Mouse (Mus musculus) liver, embryonic 15.5 days (tissue): ENCODE measurements around the gene Ptprs. TPM values are rescaled to one million over a fixed set of nuclear protein-coding genes. Genes with fewer than 3 reads are reported as not detected.

Source experiments
- ATAC-seq: fragments of 200-750 bp; cut with Nextera tagmentation; 2 replicates; pipeline ENCODE4 v1.8.0; 2017; ENCODE audit warnings: moderate number of reproducible peaks, mild to moderate bottlenecking, moderate library complexity; ENCODE audit not compliant: insufficient read depth
- H3K27ac ChIP-seq: fragments of 300-500 bp; sonication (generic); replicated peaks from 2 replicates; pipeline ENCODE4 v1.5.1; 2015; ENCODE audit warnings: mild to moderate bottlenecking, inconsistent platforms
- H3K27me3 ChIP-seq: fragments of 300-500 bp; sonication (generic); 2 replicates; pipeline ENCODE4 v1.6.1; 2015; ENCODE audit warnings: mild to moderate bottlenecking, inconsistent platforms
- H3K36me3 ChIP-seq: fragments of 300-500 bp; sonication (generic); replicated peaks from 2 replicates; pipeline ENCODE4 v1.6.1; 2015; ENCODE audit warnings: moderate library complexity, mild to moderate bottlenecking, inconsistent platforms
- H3K4me1 ChIP-seq: fragments of 300-500 bp; sonication (generic); replicated peaks from 2 replicates; pipeline ENCODE4 v1.6.1; 2015; ENCODE audit warnings: inconsistent platforms
- H3K4me2 ChIP-seq: fragments of 300-500 bp; sonication (generic); 2 replicates; pipeline ENCODE4 v1.6.1; 2015; ENCODE audit warnings: moderate library complexity, mild to moderate bottlenecking, inconsistent platforms
- H3K4me3 ChIP-seq: fragments of 300-500 bp; sonication (generic); replicated peaks from 2 replicates; pipeline ENCODE4 v1.5.1; 2015; ENCODE audit warnings: mild to moderate bottlenecking, inconsistent platforms
- H3K9ac ChIP-seq: fragments of 300-500 bp; sonication (generic); 2 replicates; pipeline ENCODE4 v1.6.1; 2015; ENCODE audit warnings: moderate library complexity, mild to moderate bottlenecking, inconsistent platforms
- H3K9me3 ChIP-seq: fragments of 300-500 bp; sonication (generic); replicated peaks from 2 replicates; pipeline ENCODE4 v1.6.1; 2016; ENCODE audit warnings: inconsistent platforms
- WGBS: fragments of 180-500 bp; shearing (Covaris S2); methylation state at CpG from one replicate; pipeline ENCODE4 v1.1.7; 2015; ENCODE audit warnings: mixed read lengths; ENCODE audit not compliant: insufficient replicate concordance; 5-methylcytosine and 5-hydroxymethylcytosine counted together
- polyA plus RNA-seq: library from polyadenylated mRNA; unstranded; fragments of >200 nt; fragmentation: Nextera tagmentation; extraction: Ambion mirVana; gene quantifications from 2 replicates; pipeline ENCODE4 v1.2.1, GENCODE M21; 2015

Gene Ptprs
- polyA plus RNA-seq, 1 experiment from 2014 or later = 5.5 TPM

GRCm38 (mm10) chr17:56474831-56475581, 1.3 kb downstream of the Ptprs start:
- Histone ChIP-seq H3K9ac (0 out of 2 replicates have a peak overlapping the region, but pooled peaks have one; percentile 35), H3K27ac (no peak overlapping the region), H3K4me2 (peak overlapping the region; percentile 76), H3K9me3 (0 out of 2 replicates have a peak, but pooled peaks cover 5% of the 10 kb centered on the region), H3K36me3 (no peaks in the 10 kb centered on the region), H3K4me1 (peaks cover 55% of the 10 kb centered on the region), H3K4me3 (peak overlapping the region; percentile 55), H3K27me3 (peaks cover 93% of the 10 kb centered on the region)
- 1% methylated on average over 24 of the region's 24 CpGs for WGBS
- ATAC-seq = no peak

- H3K9ac ChIP-seq = no peak overlapping the region
- H3K4me2 ChIP-seq = peak overlapping the region; percentile 76
- peaks cover 60% of the 10 kb centered on the region for H3K4me1 ChIP-seq
- 6% methylated on average over 32 of the region's 32 CpGs for WGBS
- no peak overlapping the region for H3K27ac ChIP-seq
- H3K36me3 ChIP-seq = no peaks in the 10 kb centered on the region
- ATAC-seq = no peak
- H3K9me3 ChIP-seq = 0 out of 2 replicates have a peak, but pooled peaks cover 5% of the 10 kb centered on the region
- peak overlapping the region; percentile 55 for H3K4me3 ChIP-seq
- H3K27me3 ChIP-seq = peaks cover 99% of the 10 kb centered on the region
Observed at GRCm38 (mm10) chr17:56474311-56474830, 1.9 kb downstream of the Ptprs start.

GRCm38 (mm10) chr17:56473611-56473905, 2.7 kb downstream of the Ptprs start:
- Histone ChIP-seq H3K36me3 (no peaks in the 10 kb centered on the region), H3K4me3 (peak overlapping the region; percentile 35; the same call in 1 of the 2 replicates), H3K9me3 (0 out of 2 replicates have a peak, but pooled peaks cover 5% of the 10 kb centered on the region), H3K27me3 (peaks cover 100% of the 10 kb centered on the region), H3K4me2 (peak overlapping the region; percentile 76), H3K9ac (no peak overlapping the region), H3K4me1 (peaks cover 58% of the 10 kb centered on the region), H3K27ac (no peak overlapping the region)
- no peak for ATAC-seq
- whole genome bisulfite sequencing = 2% methylated on average over 11 of the region's 11 CpGs

- Histone ChIP-seq H3K36me3 (no peaks in the 10 kb centered on the region), H3K4me2 (peak overlapping the region; percentile 76), H3K4me1 (peaks cover 58% of the 10 kb centered on the region), H3K9me3 (0 out of 2 replicates have a peak, but pooled peaks cover 5% of the 10 kb centered on the region), H3K4me3 (peak overlapping the region; percentile 35), H3K27ac (no peak overlapping the region), H3K27me3 (peaks cover 96% of the 10 kb centered on the region), H3K9ac (no peak overlapping the region)
- no peak for ATAC-seq
- WGBS = 2% methylated on average over 50 of the region's 50 CpGs
Observed at GRCm38 (mm10) chr17:56472733-56473610, 3.3 kb downstream of the Ptprs start.

GRCm38 (mm10) chr17:56472121-56472520, 4.2 kb downstream of the Ptprs start:
- Histone ChIP-seq H3K27me3 (peaks cover 88% of the 10 kb centered on the region), H3K9me3 (0 out of 2 replicates have a peak, but pooled peaks cover 5% of the 10 kb centered on the region), H3K4me3 (peak overlapping the region; percentile 35), H3K36me3 (no peaks in the 10 kb centered on the region), H3K9ac (no peak overlapping the region), H3K27ac (no peak overlapping the region), H3K4me1 (peaks cover 58% of the 10 kb centered on the region), H3K4me2 (peak overlapping the region; percentile 76)
- WGBS = 4% methylated on average over 16 of the region's 16 CpGs
- ATAC-seq = no peak

- no peak for ATAC-seq
- Histone ChIP-seq H3K9ac (no peak overlapping the region), H3K36me3 (no peaks in the 10 kb centered on the region), H3K27me3 (peaks cover 78% of the 10 kb centered on the region), H3K27ac (no peak overlapping the region), H3K4me1 (peaks cover 54% of the 10 kb centered on the region), H3K4me2 (no peak overlapping the region), H3K9me3 (no peaks in the 10 kb centered on the region), H3K4me3 (no peak overlapping the region)
- 59% methylated on average over 5 of the region's 5 CpGs for WGBS
Observed at GRCm38 (mm10) chr17:56471136-56471535, 5.1 kb downstream of the Ptprs start.

- Histone ChIP-seq H3K27me3 (peaks cover 72% of the 10 kb centered on the region), H3K4me3 (peak overlapping the region; percentile 15; the same call in 1 of the 2 replicates)
Observed at GRCm38 (mm10) chr17:56470571-56470970, 5.7 kb downstream of the Ptprs start.

GRCm38 (mm10) chr17:56470001-56470436, 6.3 kb downstream of the Ptprs start:
- peak overlapping the region; percentile 55 for H3K4me2 ChIP-seq
- WGBS = 5% methylated on average over 26 of the region's 26 CpGs
- H3K9ac ChIP-seq = no peak overlapping the region
- ATAC-seq = no peak
- no peak overlapping the region for H3K27ac ChIP-seq
- no peaks in the 10 kb centered on the region for H3K9me3 ChIP-seq
- no peaks in the 10 kb centered on the region for H3K36me3 ChIP-seq
- H3K27me3 ChIP-seq = peaks cover 67% of the 10 kb centered on the region
- peak overlapping the region; percentile 15; the same call in 1 of the 2 replicates for H3K4me3 ChIP-seq
- peaks cover 43% of the 10 kb centered on the region for H3K4me1 ChIP-seq

More at GRCm38 (mm10) chr17:56470571-56470970, 5.7 kb downstream of the Ptprs start:
- Histone ChIP-seq H3K4me2 (peak overlapping the region; percentile 55), H3K9me3 (no peaks in the 10 kb centered on the region), H3K4me1 (peaks cover 48% of the 10 kb centered on the region), H3K27ac (no peak overlapping the region), H3K9ac (no peak overlapping the region), H3K36me3 (no peaks in the 10 kb centered on the region)
- ATAC-seq = peak; percentile 43
- 28% methylated on average over 10 of the region's 10 CpGs for WGBS

GRCm38 (mm10) chr17:56469275-56469674, 7.0 kb downstream of the Ptprs start:
- no peak overlapping the region for H3K4me2 ChIP-seq
- no peak for ATAC-seq
- no peaks in the 10 kb centered on the region for H3K9me3 ChIP-seq
- H3K4me3 ChIP-seq = no peak overlapping the region
- H3K27me3 ChIP-seq = peaks cover 59% of the 10 kb centered on the region
- no peak overlapping the region for H3K9ac ChIP-seq
- H3K4me1 ChIP-seq = peaks cover 35% of the 10 kb centered on the region
- 28% methylated on average over 8 of the region's 8 CpGs for WGBS
- no peak overlapping the region for H3K27ac ChIP-seq
- H3K36me3 ChIP-seq = no peaks in the 10 kb centered on the region

GRCm38 (mm10) chr17:56468870-56469269, 7.4 kb downstream of the Ptprs start:
- Histone ChIP-seq H3K9ac (no peak overlapping the region), H3K27me3 (peaks cover 55% of the 10 kb centered on the region), H3K27ac (no peak overlapping the region), H3K4me1 (peaks cover 31% of the 10 kb centered on the region), H3K4me3 (no peak overlapping the region), H3K9me3 (no peaks in the 10 kb centered on the region), H3K4me2 (no peak overlapping the region), H3K36me3 (no peaks in the 10 kb centered on the region)
- WGBS = 42% methylated on average over 7 of the region's 7 CpGs
- ATAC-seq = no peak

GRCm38 (mm10) chr17:56468380-56468779, 7.9 kb downstream of the Ptprs start:
- peaks cover 26% of the 10 kb centered on the region for H3K4me1 ChIP-seq
- 72% methylated on average over 9 of the region's 9 CpGs for WGBS
- no peak overlapping the region for H3K4me2 ChIP-seq
- H3K9me3 ChIP-seq = no peaks in the 10 kb centered on the region
- no peak for ATAC-seq
- peaks cover 53% of the 10 kb centered on the region for H3K27me3 ChIP-seq
- H3K36me3 ChIP-seq = no peaks in the 10 kb centered on the region
- no peak overlapping the region for H3K9ac ChIP-seq
- no peak overlapping the region for H3K4me3 ChIP-seq
- H3K27ac ChIP-seq = no peak overlapping the region
